Mouse (Mus musculus): ENCODE measurements around the gene Gm21440.
"Not testable (repeated sequence)": the region's sequence is repeated elsewhere in the genome, so short reads cannot be mapped to it uniquely, and the experiment has no call there.

Gene Gm21440

GRCm38 (mm10) chrY:13252091-13252490 lies at the start of gene Gm21440, which contains the start of gene Gm21454:
Gene Gm21440 (plus strand): TSS chrY:13252391.
Gene Gm21454 (plus strand): TSS chrY:13252442.
- DNase-seq (ENCODE audit: low spot score): not testable (repeated sequence)

DNA sequence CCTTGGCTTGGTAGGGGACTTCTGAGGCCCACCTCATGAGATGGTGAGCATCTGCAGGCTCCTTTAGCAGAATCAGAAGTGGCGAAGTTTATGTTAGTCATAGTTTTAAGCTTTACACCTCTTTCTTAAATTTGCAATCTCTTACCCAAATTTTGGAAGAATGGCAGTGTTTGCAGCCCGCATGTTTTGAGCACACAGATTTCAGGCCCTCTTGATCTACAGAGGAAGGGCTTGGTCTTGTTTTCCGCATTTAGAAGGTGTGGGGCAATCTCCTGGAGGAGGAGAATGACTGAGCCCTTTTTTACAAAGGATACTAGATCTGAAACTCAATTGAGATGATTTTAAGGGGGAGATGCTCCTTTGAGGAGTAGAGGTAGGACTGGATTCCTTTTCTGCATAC lies 28.4 kb upstream of the Gm21440 start, which contains the start of gene Gm21828:
TSS of gene Gm21828 (minus strand) at position 101 of the 400 bp plus-strand sequence.
- not testable (repeated sequence) for DNase-seq (ENCODE audit: low spot score)
